Mouse (Mus musculus) midbrain, embryonic 11.5 days (tissue): Measurements from ENCODE around the gene Pias1. TPM values are rescaled to one million over a fixed set of nuclear protein-coding genes. Genes with fewer than 3 reads are reported as not detected.

Source experiments
- ATAC-seq: fragments of 200-750 bp; cut with Nextera tagmentation; 2 replicates; pipeline ENCODE4 v1.8.0; 2017; ENCODE audit warnings: moderate TSS enrichment, moderate library complexity; ENCODE audit not compliant: low FRiP score
- DNase-seq: peaks from one replicate; pipeline ENCODE4 v3.0.0; 2015; ENCODE audit warnings: low spot score; ENCODE audit errors: missing footprints
- H3K27ac ChIP-seq: fragments of 300-500 bp; sonication (generic); 2 replicates; pipeline ENCODE4 v1.5.1; 2014; ENCODE audit warnings: low read depth, low read length
- H3K27me3 ChIP-seq: fragments of 300-500 bp; sonication (generic); 2 replicates; pipeline ENCODE4 v1.6.1; 2014; ENCODE audit warnings: mild to moderate bottlenecking, low read length, moderate library complexity, mixed read lengths; ENCODE audit not compliant: control insufficient read depth, insufficient read depth
- H3K36me3 ChIP-seq: fragments of 300-500 bp; sonication (generic); 2 replicates; pipeline ENCODE4 v1.6.1; 2014; ENCODE audit warnings: mild to moderate bottlenecking, low read length, moderate library complexity, mixed read lengths; ENCODE audit not compliant: control insufficient read depth, insufficient read depth
- H3K4me1 ChIP-seq: fragments of 300-500 bp; sonication (generic); 2 replicates; pipeline ENCODE4 v1.6.1; 2014; ENCODE audit warnings: low read length; ENCODE audit not compliant: control insufficient read depth, insufficient read depth
- H3K4me2 ChIP-seq: fragments of 300-500 bp; sonication (generic); 2 replicates; pipeline ENCODE4 v1.6.1; 2014; ENCODE audit warnings: mild to moderate bottlenecking, moderate library complexity
- H3K4me3 ChIP-seq: fragments of 300-500 bp; sonication (generic); 2 replicates; pipeline ENCODE4 v1.5.1; 2014; ENCODE audit warnings: low read depth, low read length
- H3K9ac ChIP-seq: fragments of 300-500 bp; sonication (generic); 2 replicates; pipeline ENCODE4 v1.6.1; 2014; ENCODE audit warnings: low read length
- H3K9me3 ChIP-seq: fragments of 300-500 bp; sonication (generic); 2 replicates; pipeline ENCODE4 v1.6.1; 2016; ENCODE audit warnings: low read length; ENCODE audit not compliant: control insufficient read depth
- WGBS: fragments of 180-500 bp; shearing (Covaris S2); extraction: QIAGEN DNeasy Blood & Tissue Kit; methylation state at CpG from one replicate; pipeline ENCODE4 v1.1.7; 2014; 5-methylcytosine and 5-hydroxymethylcytosine counted together
- polyA plus RNA-seq: library from polyadenylated mRNA; unstranded; fragments of >200 nt; fragmentation: Nextera tagmentation; extraction: Ambion mirVana; gene quantifications from 2 replicates; pipeline ENCODE4 v1.2.1, GENCODE M21; 2014

Pias1 gene
- polyA plus RNA-seq, 1 experiment from 2014 or later = 73.3 TPM

GRCm38 (mm10) chr9:62966018-62966417 is 21.7 kb downstream of the Pias1 start:
- ATAC-seq (no peak), DNase-seq (no peak)
- H3K4me1 ChIP-seq = no peaks in the 10 kb centered on the region
- no peak overlapping the region for H3K4me3 ChIP-seq
- no peaks in the 10 kb centered on the region for H3K36me3 ChIP-seq
- H3K9me3 ChIP-seq = no peaks in the 10 kb centered on the region
- H3K4me2 ChIP-seq = no peak overlapping the region
- no peak overlapping the region for H3K27ac ChIP-seq
- H3K27me3 ChIP-seq = no peaks in the 10 kb centered on the region
- WGBS = 93% methylated on average over 3 of the region's 3 CpGs
- no peak overlapping the region for H3K9ac ChIP-seq

GRCm38 (mm10) chr9:62952713-62953112 is 35.0 kb downstream of the Pias1 start:
- no peak for ATAC-seq
- no peak overlapping the region for H3K4me3 ChIP-seq
- H3K4me1 ChIP-seq = no peaks in the 10 kb centered on the region; the same call in 1 of the 2 replicates
- H3K36me3 ChIP-seq = peaks cover 3% of the 10 kb centered on the region; the same call in 1 of the 2 replicates
- no peak overlapping the region for H3K9ac ChIP-seq
- H3K27ac ChIP-seq = no peak overlapping the region
- no peak for DNase-seq
- H3K27me3 ChIP-seq = no peaks in the 10 kb centered on the region
- H3K4me2 ChIP-seq = no peak overlapping the region
- H3K9me3 ChIP-seq = no peaks in the 10 kb centered on the region

DNA sequence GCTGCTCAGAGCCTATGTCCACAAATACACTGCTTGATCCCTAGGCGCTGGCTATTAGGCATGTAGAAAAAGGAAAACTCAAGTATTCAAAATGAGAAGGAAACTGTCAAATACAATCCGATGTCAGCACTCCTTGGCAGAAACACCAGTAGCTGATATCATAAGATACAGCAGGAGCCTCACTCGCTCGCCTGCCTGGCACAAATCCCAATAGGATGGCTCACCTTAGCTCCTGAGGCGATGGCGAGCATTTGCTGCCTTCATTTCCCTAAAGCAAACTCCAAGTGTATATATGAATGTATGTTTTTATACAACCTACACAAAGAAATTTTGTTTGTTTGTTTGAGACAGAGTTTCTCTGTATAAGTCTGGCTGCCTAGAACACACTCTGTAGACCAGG is 42.4 kb downstream of the Pias1 start:
- H3K36me3 ChIP-seq = no peaks in the 10 kb centered on the region; the same call in 1 of the 2 replicates
- no peak for ATAC-seq
- 92% methylated on average over 6 of the region's 6 CpGs for WGBS

GRCm38 (mm10) chr9:62944063-62944462 is 43.7 kb downstream of the Pias1 start:
- H3K9me3 ChIP-seq = no peaks in the 10 kb centered on the region
- 96% methylated on average over 1 of the region's 1 CpGs for whole genome bisulfite sequencing
- H3K27me3 ChIP-seq = no peaks in the 10 kb centered on the region
- H3K4me2 ChIP-seq = no peak overlapping the region
- no peak for ATAC-seq
- no peak overlapping the region for H3K27ac ChIP-seq
- no peak overlapping the region for H3K9ac ChIP-seq
- H3K4me3 ChIP-seq = no peak overlapping the region
- no peaks in the 10 kb centered on the region for H3K4me1 ChIP-seq
- no peak for DNase-seq
- no peaks in the 10 kb centered on the region; the same call in 1 of the 2 replicates for H3K36me3 ChIP-seq

More for the DNA sequence above, 42.4 kb downstream of the Pias1 start:
- Histone ChIP-seq H3K4me2 (no peak overlapping the region), H3K4me3 (no peak overlapping the region), H3K9me3 (no peaks in the 10 kb centered on the region), H3K4me1 (no peaks in the 10 kb centered on the region), H3K9ac (no peak overlapping the region), H3K27ac (no peak overlapping the region), H3K27me3 (no peaks in the 10 kb centered on the region)
- DNase-seq = no peak

DNA sequence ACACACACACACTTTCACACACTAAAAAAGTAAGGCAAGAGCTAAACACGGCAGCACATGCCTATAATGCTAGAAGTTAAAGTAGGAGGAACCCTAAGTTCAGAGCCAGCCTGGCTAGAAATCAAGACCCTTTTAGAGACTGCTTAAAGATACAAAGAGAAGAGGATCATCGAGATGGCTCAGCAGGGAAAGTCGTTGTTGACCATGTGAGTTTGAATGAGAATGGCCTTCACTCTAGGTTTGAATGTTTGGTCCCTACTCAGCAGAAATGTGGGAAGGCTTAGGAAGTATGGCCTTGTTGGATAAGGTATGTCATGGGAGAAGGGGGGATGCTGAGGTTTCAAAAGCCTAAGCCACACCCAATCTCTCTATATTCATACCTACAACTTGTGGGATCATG is 46.8 kb downstream of the Pias1 start:
- no peaks in the 10 kb centered on the region for H3K4me1 ChIP-seq
- H3K9me3 ChIP-seq = no peaks in the 10 kb centered on the region
- ATAC-seq (no peak), DNase-seq (no peak)
- H3K9ac ChIP-seq = no peak overlapping the region
- no peak overlapping the region for H3K27ac ChIP-seq
- no peaks in the 10 kb centered on the region for H3K36me3 ChIP-seq
- WGBS = 80% methylated on average over 3 of the region's 3 CpGs
- H3K27me3 ChIP-seq = no peaks in the 10 kb centered on the region
- H3K4me2 ChIP-seq = no peak overlapping the region
- no peak overlapping the region for H3K4me3 ChIP-seq

GRCm38 (mm10) chr9:62935854-62936253 is 51.9 kb downstream of the Pias1 start:
- H3K9me3 ChIP-seq = no peaks in the 10 kb centered on the region
- no peak overlapping the region for H3K27ac ChIP-seq
- no peak overlapping the region for H3K4me3 ChIP-seq
- H3K4me1 ChIP-seq = no peaks in the 10 kb centered on the region
- no peak overlapping the region for H3K4me2 ChIP-seq
- H3K36me3 ChIP-seq = no peaks in the 10 kb centered on the region
- DNase-seq (no peak), ATAC-seq (no peak)
- H3K9ac ChIP-seq = no peak overlapping the region
- WGBS = 90% methylated on average over 5 of the region's 5 CpGs
- no peaks in the 10 kb centered on the region for H3K27me3 ChIP-seq

DNA sequence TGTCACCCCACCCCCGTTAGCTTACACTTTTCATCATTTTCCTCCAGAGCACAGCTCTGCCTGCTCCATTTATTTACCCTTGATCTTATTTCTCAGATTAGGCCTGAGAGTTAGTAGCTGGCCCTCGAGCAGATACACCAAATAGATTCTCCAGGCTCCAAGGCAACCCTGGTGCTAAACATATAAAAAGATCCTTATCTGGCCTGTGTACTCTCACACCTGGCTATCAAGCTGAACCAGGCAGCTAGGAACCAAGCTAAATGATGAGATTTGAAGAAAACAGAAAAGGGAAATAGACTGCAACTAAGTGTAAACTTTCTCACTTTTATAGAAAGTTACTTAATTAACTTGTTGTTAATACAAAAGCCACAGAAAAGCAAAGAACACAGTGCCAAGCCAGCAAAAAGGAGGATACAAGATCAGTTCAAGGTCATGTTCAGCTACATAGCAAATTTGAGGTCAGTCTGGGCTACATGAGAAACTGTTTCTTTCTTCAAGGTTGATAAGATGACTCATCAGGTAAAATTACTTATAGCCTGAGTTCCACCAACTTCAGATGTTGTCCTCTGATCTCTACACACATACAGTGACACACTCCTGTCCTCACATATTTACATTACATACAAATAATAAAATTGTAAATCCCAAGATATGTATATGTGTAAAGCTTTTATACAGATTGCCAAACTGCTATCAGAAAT is 52.9 kb downstream of the Pias1 start:
- no peak overlapping the region for H3K4me3 ChIP-seq
- no peaks in the 10 kb centered on the region for H3K36me3 ChIP-seq
- H3K9ac ChIP-seq = no peak overlapping the region
- no peaks in the 10 kb centered on the region for H3K4me1 ChIP-seq
- H3K27ac ChIP-seq = no peak overlapping the region
- ATAC-seq (no peak), DNase-seq (no peak)
- H3K9me3 ChIP-seq = no peaks in the 10 kb centered on the region
- H3K27me3 ChIP-seq = no peaks in the 10 kb centered on the region
- H3K4me2 ChIP-seq = no peak overlapping the region
- 75% methylated on average over 2 of the region's 2 CpGs for WGBS

DNA sequence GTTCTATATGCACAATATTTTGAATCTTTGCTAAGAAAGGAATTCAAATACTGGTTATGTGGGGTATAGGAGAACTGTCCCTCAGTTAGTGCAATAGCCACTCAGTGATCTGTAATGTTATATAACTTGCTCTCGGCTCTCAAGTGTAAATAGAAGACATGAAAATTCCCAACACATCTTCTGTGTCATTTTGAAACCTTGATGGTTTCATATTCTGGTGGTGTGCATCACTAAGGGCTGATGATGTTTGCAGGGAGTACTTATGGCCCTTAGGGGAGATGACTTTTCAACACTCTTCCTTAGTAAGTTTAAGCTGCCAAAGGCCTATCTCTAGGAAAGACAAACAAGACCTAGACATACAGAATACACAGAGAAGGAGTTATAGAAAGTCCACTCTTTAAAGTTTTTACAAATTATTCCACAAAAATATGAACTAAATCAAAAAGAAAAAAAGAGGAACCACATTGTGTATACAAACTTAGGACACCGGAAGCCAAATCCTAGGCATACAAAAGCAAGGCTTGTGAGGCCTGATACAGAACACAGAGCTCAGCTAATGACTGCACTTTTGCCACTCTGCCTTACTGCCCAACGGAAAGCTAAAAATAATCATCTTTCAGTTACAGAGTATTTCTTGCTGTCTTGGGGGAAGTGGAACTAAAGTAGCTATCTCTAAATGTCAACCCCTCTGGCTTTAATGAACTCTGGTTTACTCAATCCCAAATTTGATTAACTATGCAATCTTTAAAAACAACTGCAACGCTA is 55.0 kb downstream of the Pias1 start:
- H3K36me3 ChIP-seq = no peaks in the 10 kb centered on the region
- no peak for DNase-seq
- H3K27ac ChIP-seq = no peak overlapping the region
- WGBS = 89% methylated on average over 4 of the region's 4 CpGs
- H3K4me2 ChIP-seq = no peak overlapping the region
- no peak overlapping the region for H3K9ac ChIP-seq
- H3K4me3 ChIP-seq = no peak overlapping the region
- H3K4me1 ChIP-seq = no peaks in the 10 kb centered on the region
- H3K27me3 ChIP-seq = no peaks in the 10 kb centered on the region
- H3K9me3 ChIP-seq = no peaks in the 10 kb centered on the region
- no peak for ATAC-seq

- no peak for DNase-seq
- H3K27ac ChIP-seq = no peak overlapping the region
- H3K9me3 ChIP-seq = no peaks in the 10 kb centered on the region
- no peak overlapping the region for H3K9ac ChIP-seq
- H3K4me2 ChIP-seq = no peak overlapping the region
- H3K36me3 ChIP-seq = no peaks in the 10 kb centered on the region
- H3K4me1 ChIP-seq = no peaks in the 10 kb centered on the region
- no peak for ATAC-seq
- H3K27me3 ChIP-seq = no peaks in the 10 kb centered on the region
- WGBS = 88% methylated on average over 2 of the region's 2 CpGs
- H3K4me3 ChIP-seq = no peak overlapping the region
These were observed 62.7 kb downstream of the Pias1 start for GRCm38 (mm10) chr9:62924886-62925610.
